ENCODE assay signal across 31 mouse cellular contexts in the genomic region with DNA sequence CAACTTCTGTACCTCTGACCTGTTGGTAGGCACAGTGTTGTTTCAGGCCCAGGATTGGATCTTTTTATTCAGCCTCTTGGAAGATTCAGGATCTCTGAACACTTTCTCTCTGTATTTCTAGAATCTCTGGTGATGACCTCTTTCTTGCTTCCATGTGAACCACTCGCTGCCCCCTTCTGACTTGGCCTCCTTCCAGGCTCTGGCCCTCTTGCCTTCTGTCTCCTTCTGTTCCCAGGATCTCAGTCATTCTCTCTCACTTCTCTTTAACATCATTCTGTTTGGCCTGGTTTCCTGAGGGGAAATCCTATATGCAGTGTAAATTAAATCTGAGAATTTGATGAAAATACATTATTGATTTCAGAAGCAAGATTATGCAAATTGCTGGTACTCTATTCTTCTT.
A peak's percentile ranks its signal among the peaks of the same experiment; 100 is the strongest.
DNase-seq lines count a peak whose midpoint lies in the region; ATAC-seq and TF ChIP-seq lines count a peak whose summit lies in the region.
"Had no signal": no experiment of that assay in that cellular context is flagged by ENCODE, and none has a peak within 500 bp of the region (broad histone marks: within the 10 kb centered on the region; RNA-seq: fewer than 3 reads in every experiment).

No protein-coding gene starts in this region.

- DNase-seq in retina, postnatal 1 day = peak; percentile 3
- no peak for DNase-seq in retina, embryonic 14.5 days (ENCODE audit: low spot score)
- peak; percentile 66 to 79 for DNase-seq in cerebellum, adult 2 months
- peak; percentile 89 for DNase-seq in cerebellum, postnatal 14 days
- DNase-seq in midbrain, embryonic 14.5 days = no peak
- DNase-seq in thymus, postnatal 14 days = no peak
- DNase-seq in heart, postnatal 25 days (ENCODE audit: low spot score) = no peak
- DNase-seq: adrenal gland, postnatal 36 days; embryo, embryonic 11 days; gastrocnemius, postnatal 25 days; heart, adult 11 months; heart, postnatal 4 days; kidney, adult 11 months; kidney, postnatal 36 days; liver, postnatal 0 days; lung, postnatal 4 days; right cerebral cortex, adult 18-20 months; thymus, postnatal 25 days had no signal

- no peak overlapping the region for H3K4me3 ChIP-seq in cerebellum, adult 2 months (replicated peaks; ENCODE audit: insufficient read depth, low read depth, low read length)
- H3K4me3 ChIP-seq in midbrain, embryonic 14.5 days (replicated peaks; ENCODE audit: low read depth, low read length) = no peak overlapping the region
- H3K4me3 ChIP-seq: embryonic facial prominence, embryonic 12.5 days; forebrain, embryonic 15.5 days; heart, embryonic 10.5 days; hindbrain, embryonic 13.5 days; layer of hippocampus, adult 2 months; liver, embryonic 12.5 days; megakaryocyte, embryonic 14.5 days; midbrain, embryonic 13.5 days; stomach, embryonic 15.5 days had no signal

- H3K36me3 ChIP-seq in midbrain, embryonic 14.5 days (ENCODE audit: control insufficient read depth, insufficient read depth, low read length) = no peaks in the 10 kb centered on the region
- H3K36me3 ChIP-seq: embryonic facial prominence, embryonic 12.5 days; forebrain, embryonic 15.5 days; heart, embryonic 10.5 days; hindbrain, embryonic 13.5 days; liver, embryonic 12.5 days; midbrain, embryonic 13.5 days; stomach, embryonic 15.5 days had no signal

- no peak for TF ChIP-seq POLR2A in cerebellum, adult 2 months (IDR thresholded peaks at IDR 0.05; ENCODE audit: borderline replicate concordance, insufficient read depth, low read length)

- H3K4me1 ChIP-seq in cerebellum, adult 2 months (ENCODE audit: control insufficient read depth, insufficient read depth, low read length) = peaks cover 4% of the 10 kb centered on the region; the same call in 1 of the 2 replicates
- H3K4me1 ChIP-seq in midbrain, embryonic 14.5 days (ENCODE audit: control insufficient read depth, insufficient read depth, low read length) = 0 out of 2 replicates have a peak, but pooled peaks cover 7% of the 10 kb centered on the region
- H3K4me1 ChIP-seq: embryonic facial prominence, embryonic 12.5 days; forebrain, embryonic 15.5 days; heart, embryonic 10.5 days; liver, embryonic 12.5 days; stomach, embryonic 15.5 days had no signal

- no peak overlapping the region for H3K9ac ChIP-seq in midbrain, embryonic 14.5 days (replicated peaks; ENCODE audit: low read length)
- H3K9ac ChIP-seq: embryonic facial prominence, embryonic 12.5 days; forebrain, embryonic 15.5 days; hindbrain, embryonic 13.5 days; liver, embryonic 12.5 days; liver, postnatal 0 days; midbrain, embryonic 13.5 days; stomach, embryonic 15.5 days had no signal

- intact Hi-C loops in heart, postnatal 25 days (cut with DNase I) = no loop called here

- H3K9me3 ChIP-seq in midbrain, embryonic 14.5 days (ENCODE audit: control insufficient read depth, low read length) = no peaks in the 10 kb centered on the region
- H3K9me3 ChIP-seq: embryonic facial prominence, embryonic 12.5 days; forebrain, embryonic 15.5 days; heart, embryonic 10.5 days; hindbrain, embryonic 13.5 days; liver, embryonic 12.5 days; megakaryocyte, embryonic 14.5 days; midbrain, embryonic 13.5 days; stomach, embryonic 15.5 days had no signal

- 5% methylated on average over 1 of the region's 1 CpGs for WGBS in cerebellum, adult 2 months
- WGBS in midbrain, embryonic 14.5 days = 65% methylated on average over 1 of the region's 1 CpGs

- no peak overlapping the region for H3K4me2 ChIP-seq in midbrain, embryonic 14.5 days (ENCODE audit: low read length)
- H3K4me2 ChIP-seq: embryonic facial prominence, embryonic 12.5 days; forebrain, embryonic 15.5 days; hindbrain, embryonic 13.5 days; liver, embryonic 12.5 days; midbrain, embryonic 13.5 days; stomach, embryonic 15.5 days had no signal

- no peaks in the 10 kb centered on the region for H3K27me3 ChIP-seq in cerebellum, adult 2 months (ENCODE audit: control insufficient read depth, insufficient read depth, low read length)
- H3K27me3 ChIP-seq in midbrain, embryonic 14.5 days (ENCODE audit: control insufficient read depth, insufficient read depth, low read length) = no peaks in the 10 kb centered on the region
- H3K27me3 ChIP-seq: embryonic facial prominence, embryonic 12.5 days; forebrain, embryonic 15.5 days; hindbrain, embryonic 13.5 days; liver, embryonic 12.5 days; megakaryocyte, embryonic 14.5 days; midbrain, embryonic 13.5 days; stomach, embryonic 15.5 days had no signal

- peak; percentile 58 for ATAC-seq in cerebellum, adult (ENCODE audit: insufficient number of reproducible peaks, low FRiP score, low TSS enrichment)
- no peak for ATAC-seq in midbrain, embryonic 14.5 days (ENCODE audit: low FRiP score, low TSS enrichment)
- ATAC-seq: CD4-positive, CD25-positive, alpha-beta regulatory T cell, adult 4 months; forebrain, embryonic 15.5 days; inflammation-experienced regulatory T-cells, adult 6 months; liver, embryonic 12.5 days; liver, postnatal 0 days; lung, postnatal 0 days had no signal

- H3K27ac ChIP-seq in cerebellum, adult 2 months (ENCODE audit: insufficient read depth, low read length) = no peak overlapping the region
- no peak overlapping the region for H3K27ac ChIP-seq in midbrain, embryonic 14.5 days (replicated peaks; ENCODE audit: low read depth, low read length)
- H3K27ac ChIP-seq: embryonic facial prominence, embryonic 12.5 days; forebrain, embryonic 15.5 days; heart, embryonic 10.5 days; layer of hippocampus, adult 2 months; liver, embryonic 12.5 days; midbrain, embryonic 13.5 days; stomach, embryonic 15.5 days had no signal

- TF ChIP-seq CTCF in cerebellum, adult 2 months (IDR thresholded peaks at IDR 0.05; ENCODE audit: borderline replicate concordance, insufficient read depth, low read depth, low read length) = no peak

Comparison
In these comparisons a context has a peak if more than half of its experiments do, and no peak if none do; other contexts are left out.
1. DNase-seq: peak in retina, postnatal 1 day (single experiment), cerebellum, adult 2 months (2 of 2) and cerebellum, postnatal 14 days (2 of 2); none in retina, embryonic 14.5 days (single experiment), midbrain, embryonic 14.5 days (single experiment), thymus, postnatal 14 days (single experiment) and heart, postnatal 25 days (single experiment).